Mouse (Mus musculus) midbrain, embryonic 12.5 days (tissue): ENCODE data around the gene Ltbr. TPM values are rescaled to one million over a fixed set of nuclear protein-coding genes. Genes with fewer than 3 reads are reported as not detected.
A peak's percentile ranks its signal among the peaks of the same experiment; 100 is the strongest.

Experiments used
- ATAC-seq: fragments of 200-750 bp; cut with Nextera tagmentation; 2 replicates; pipeline ENCODE4 v1.8.0; 2017; ENCODE audit warnings: low read depth, moderate TSS enrichment, moderate library complexity; ENCODE audit not compliant: low FRiP score
- H3K27ac ChIP-seq: fragments of 300-500 bp; sonication (generic); replicated peaks from 2 replicates; pipeline ENCODE4 v1.5.1; 2016; ENCODE audit warnings: mild to moderate bottlenecking
- H3K27me3 ChIP-seq: fragments of 300-500 bp; sonication (generic); 2 replicates; pipeline ENCODE4 v1.6.1; 2016; ENCODE audit warnings: mild to moderate bottlenecking
- H3K36me3 ChIP-seq: fragments of 300-500 bp; sonication (generic); 2 replicates; pipeline ENCODE4 v1.6.1; 2016
- H3K4me1 ChIP-seq: fragments of 300-500 bp; sonication (generic); 2 replicates; pipeline ENCODE4 v1.6.1; 2016
- H3K4me2 ChIP-seq: fragments of 300-500 bp; sonication (generic); replicated peaks from 2 replicates; pipeline ENCODE4 v1.6.1; 2016; ENCODE audit warnings: mild to moderate bottlenecking, moderate library complexity
- H3K4me3 ChIP-seq: fragments of 300-500 bp; sonication (generic); 2 replicates; pipeline ENCODE4 v1.5.1; 2016; ENCODE audit warnings: mild to moderate bottlenecking
- H3K9ac ChIP-seq: fragments of 300-500 bp; sonication (generic); replicated peaks from 2 replicates; pipeline ENCODE4 v1.6.1; 2016; ENCODE audit warnings: mild to moderate bottlenecking, moderate library complexity
- H3K9me3 ChIP-seq: fragments of 300-500 bp; sonication (generic); 2 replicates; pipeline ENCODE4 v1.6.1; 2016; ENCODE audit warnings: mild to moderate bottlenecking
- WGBS: fragments of 180-500 bp; shearing (Covaris S2); methylation state at CpG from one replicate; pipeline ENCODE4 v1.1.7; 2016; 5-methylcytosine and 5-hydroxymethylcytosine counted together
- polyA plus RNA-seq: library from polyadenylated mRNA; unstranded; fragments of >200 nt; fragmentation: Nextera tagmentation; extraction: Ambion mirVana; gene quantifications from 2 replicates; pipeline ENCODE4 v1.2.1, GENCODE M21; 2016

Ltbr gene
- polyA plus RNA-seq, 1 experiment from 2014 or later, result 20.2 TPM

DNA sequence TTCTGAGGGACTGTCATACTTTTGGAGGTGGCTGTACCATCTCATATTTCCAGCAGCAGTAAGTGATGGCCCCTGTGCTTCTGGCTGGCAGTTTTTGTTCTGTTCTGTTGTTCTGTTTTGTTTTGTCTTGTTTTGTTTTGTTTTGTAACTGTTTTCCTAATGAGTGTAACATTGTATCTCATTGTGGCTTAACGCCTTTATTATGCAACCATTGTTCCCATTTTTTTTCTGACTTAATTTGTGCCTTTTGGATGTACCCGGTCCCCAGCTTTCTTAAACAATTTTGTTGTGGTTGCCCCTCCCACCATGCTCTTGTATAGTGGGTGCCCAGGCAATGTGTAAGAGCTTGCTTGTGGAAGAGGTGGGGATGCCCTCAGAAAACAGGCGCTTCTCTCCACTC, 28.5 kb upstream of the Ltbr start:
- H3K36me3 ChIP-seq, result no peaks in the 10 kb centered on the region
- H3K4me2 ChIP-seq, result no peak overlapping the region
- no peak for ATAC-seq
- H3K27me3 ChIP-seq, result peaks cover 17% of the 10 kb centered on the region; the same call in 1 of the 2 replicates
- no peak overlapping the region for H3K27ac ChIP-seq
- no peak overlapping the region for H3K4me3 ChIP-seq
- H3K9me3 ChIP-seq, result no peaks in the 10 kb centered on the region
- H3K9ac ChIP-seq, result no peak overlapping the region
- no peaks in the 10 kb centered on the region for H3K4me1 ChIP-seq
- 63% methylated on average over 3 of the region's 3 CpGs for WGBS

DNA sequence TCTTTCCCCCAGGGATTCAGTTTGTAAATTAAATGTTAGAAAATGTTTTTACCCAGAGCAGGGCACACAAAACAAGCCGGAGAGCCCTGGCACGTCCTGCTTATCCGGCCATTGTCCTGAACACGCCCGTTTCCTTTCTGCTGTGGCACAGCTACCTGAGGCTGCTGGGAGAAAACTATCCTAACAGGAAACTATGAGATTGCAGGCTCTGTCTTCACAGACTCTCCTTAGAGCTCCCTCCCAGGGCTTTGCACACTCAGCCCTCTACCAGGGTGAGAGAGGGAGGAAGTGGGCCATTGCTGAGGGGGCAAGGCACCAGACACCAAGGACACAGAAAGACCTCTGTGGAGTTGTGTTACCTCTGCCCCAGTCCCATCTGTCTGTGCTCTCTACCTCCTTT, 26.6 kb upstream of the Ltbr start:
- H3K4me2 ChIP-seq, result no peak overlapping the region
- 0 out of 2 replicates have a peak overlapping the region, but pooled peaks have one; percentile 15 for H3K27ac ChIP-seq
- no peaks in the 10 kb centered on the region for H3K4me1 ChIP-seq
- no peaks in the 10 kb centered on the region for H3K9me3 ChIP-seq
- no peaks in the 10 kb centered on the region for H3K36me3 ChIP-seq
- ATAC-seq, result no peak
- peaks cover 17% of the 10 kb centered on the region; the same call in 1 of the 2 replicates for H3K27me3 ChIP-seq
- WGBS, result 76% methylated on average over 5 of the region's 5 CpGs
- no peak overlapping the region for H3K9ac ChIP-seq
- H3K4me3 ChIP-seq, result no peak overlapping the region

DNA sequence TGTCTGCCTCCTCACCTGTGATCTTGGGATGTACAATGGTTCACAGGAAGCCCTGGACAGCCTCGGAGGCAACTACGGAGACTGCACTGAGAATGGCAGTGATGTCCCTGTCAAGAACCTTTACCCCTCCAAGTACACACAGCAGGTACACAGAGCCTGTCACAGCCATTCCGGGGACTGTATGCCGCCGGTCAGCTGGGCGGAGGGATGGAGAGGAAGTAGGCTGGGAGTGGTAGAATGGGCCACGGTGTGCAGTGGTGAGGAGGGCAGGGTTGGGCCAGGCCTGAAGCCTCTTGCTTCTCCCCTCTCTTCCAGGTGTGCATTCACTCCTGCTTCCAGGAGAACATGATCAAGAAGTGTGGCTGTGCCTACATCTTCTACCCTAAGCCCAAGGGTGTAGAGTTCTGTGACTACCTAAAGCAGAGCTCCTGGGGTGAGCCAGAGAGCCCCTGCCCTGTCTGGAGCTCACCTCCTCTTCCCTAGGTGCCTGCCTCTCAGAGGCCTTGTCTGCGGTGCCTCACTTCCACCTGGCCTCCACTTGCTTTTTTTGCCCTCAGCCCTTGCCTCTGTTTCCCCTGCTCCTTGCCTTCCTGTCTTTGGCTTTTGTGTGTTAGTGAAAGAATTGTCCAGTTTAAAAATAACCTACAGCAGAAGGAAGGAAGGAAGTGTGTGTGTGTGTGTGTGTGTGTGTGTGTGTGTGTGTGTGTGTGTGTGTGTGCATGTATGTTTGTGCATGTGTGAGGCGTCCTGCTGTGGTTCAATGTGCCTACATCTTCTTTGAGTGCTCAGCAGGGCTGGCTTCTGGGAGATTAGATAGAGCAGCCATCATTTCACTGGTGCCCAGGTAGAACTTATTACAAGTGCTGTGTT, 25.3 kb upstream of the Ltbr start:
- Histone ChIP-seq H3K4me2 (no peak overlapping the region), H3K27ac (no peak overlapping the region), H3K4me3 (no peak overlapping the region), H3K9ac (no peak overlapping the region), H3K36me3 (no peaks in the 10 kb centered on the region), H3K27me3 (peaks cover 7% of the 10 kb centered on the region; the same call in 1 of the 2 replicates), H3K4me1 (no peaks in the 10 kb centered on the region), H3K9me3 (no peaks in the 10 kb centered on the region)
- no peak for ATAC-seq
- WGBS, result 82% methylated on average over 9 of the region's 9 CpGs

DNA sequence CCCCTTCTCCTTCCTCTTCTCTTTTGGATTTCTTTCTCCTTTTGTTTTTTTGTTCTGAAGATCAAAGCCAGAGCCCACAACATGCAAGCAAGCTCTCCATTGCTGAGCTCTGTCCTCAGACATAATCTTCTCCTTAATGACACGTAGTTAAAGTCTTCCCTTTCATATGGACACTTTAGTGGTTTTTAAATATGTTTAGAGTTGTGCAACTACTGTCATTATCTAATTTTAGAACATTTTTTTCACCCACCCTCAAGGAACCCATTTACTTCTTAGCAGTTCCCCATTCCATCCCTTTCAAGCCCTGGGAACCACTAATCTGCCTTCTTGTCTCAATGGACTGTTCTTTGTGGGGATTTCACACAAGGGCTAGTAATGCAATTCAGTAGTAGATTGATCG, 20.7 kb upstream of the Ltbr start:
- no peak for ATAC-seq
- H3K36me3 ChIP-seq, result no peaks in the 10 kb centered on the region
- WGBS, result 53% methylated on average over 2 of the region's 2 CpGs
- H3K27ac ChIP-seq, result no peak overlapping the region
- H3K4me1 ChIP-seq, result peaks cover 7% of the 10 kb centered on the region; the same call in 1 of the 2 replicates
- H3K9ac ChIP-seq, result no peak overlapping the region
- H3K4me3 ChIP-seq, result no peak overlapping the region
- no peak overlapping the region for H3K4me2 ChIP-seq
- H3K9me3 ChIP-seq, result no peaks in the 10 kb centered on the region
- H3K27me3 ChIP-seq, result 0 out of 2 replicates have a peak, but pooled peaks cover 8% of the 10 kb centered on the region

DNA sequence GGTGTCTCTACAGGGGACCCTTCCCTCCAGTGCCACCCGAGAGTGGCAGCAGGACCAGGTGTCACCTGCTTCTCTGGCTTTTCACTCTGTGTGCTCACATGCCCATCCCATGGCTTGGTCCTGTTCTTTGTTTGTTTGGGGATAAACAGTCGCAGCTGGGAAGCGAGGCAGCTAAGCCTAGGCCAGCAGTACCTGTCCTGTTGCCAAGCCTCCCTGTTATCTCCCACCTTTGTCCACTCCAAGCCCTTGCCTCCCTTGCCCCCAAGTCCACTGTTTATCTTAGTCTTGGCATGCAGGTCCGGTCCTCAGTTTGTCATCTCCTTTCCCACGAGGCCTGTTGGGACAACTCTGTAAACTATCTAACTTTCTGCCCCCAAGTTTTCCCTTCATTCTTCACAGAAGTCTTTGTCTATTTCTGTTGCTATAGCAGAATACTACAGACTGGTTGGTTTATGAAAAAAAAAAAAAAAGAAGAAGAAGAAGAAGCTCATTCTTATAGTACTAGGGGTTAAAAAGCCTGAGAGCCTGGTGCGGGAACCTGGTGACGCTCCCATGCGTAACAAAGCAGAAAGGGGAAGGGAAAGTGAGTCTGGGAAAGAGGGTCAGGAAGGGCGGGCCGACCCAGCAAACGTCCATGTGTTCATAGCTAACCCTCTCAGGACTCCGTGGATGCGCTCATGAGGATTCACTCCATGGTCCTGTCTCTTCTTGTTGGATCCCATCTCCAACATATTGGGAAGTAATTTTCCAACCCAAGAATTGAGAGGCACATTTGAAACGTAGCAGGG, 19.6 kb upstream of the Ltbr start:
- Histone ChIP-seq H3K4me3 (no peak overlapping the region), H3K27me3 (0 out of 2 replicates have a peak, but pooled peaks cover 8% of the 10 kb centered on the region), H3K27ac (no peak overlapping the region), H3K9me3 (no peaks in the 10 kb centered on the region), H3K4me2 (no peak overlapping the region), H3K9ac (no peak overlapping the region), H3K4me1 (peaks cover 7% of the 10 kb centered on the region; the same call in 1 of the 2 replicates), H3K36me3 (no peaks in the 10 kb centered on the region)
- no peak for ATAC-seq
- WGBS, result 78% methylated on average over 14 of the region's 14 CpGs

DNA sequence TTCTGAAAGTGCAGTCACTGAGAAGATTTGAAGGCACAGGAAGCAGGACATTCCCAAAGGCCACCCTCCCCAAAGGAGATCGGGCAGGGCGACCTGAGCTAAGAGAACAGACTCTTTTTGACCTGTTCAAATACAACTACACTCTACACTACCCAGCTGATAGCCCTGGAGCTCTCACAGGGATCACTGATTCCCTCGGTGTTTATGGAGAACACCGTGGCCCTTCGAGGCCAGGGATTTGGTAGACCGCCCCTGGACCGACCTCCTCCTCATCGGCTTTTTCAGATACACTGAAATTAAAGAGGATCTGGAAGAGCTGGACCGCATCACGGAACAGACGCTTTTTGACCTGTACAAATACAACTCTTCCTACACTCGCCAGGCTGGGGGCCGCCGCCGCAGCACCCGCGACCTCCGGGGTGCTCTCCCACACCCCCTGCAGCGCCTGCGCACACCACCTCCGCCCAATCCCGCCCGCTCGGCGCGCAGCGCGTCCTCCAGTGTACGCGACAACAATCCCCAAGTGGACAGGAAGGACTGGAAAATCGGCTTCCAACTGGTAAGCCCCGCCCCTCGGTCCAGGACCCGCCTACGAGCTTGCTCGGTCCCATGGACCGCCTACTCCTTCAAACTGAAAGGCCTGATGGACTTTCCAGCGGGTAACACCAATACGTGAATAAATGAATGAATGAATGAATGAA, 17.1 kb upstream of the Ltbr start:
- H3K4me1 ChIP-seq, result peaks cover 7% of the 10 kb centered on the region; the same call in 1 of the 2 replicates
- WGBS, result 1% methylated on average over 39 of the region's 39 CpGs

DNA sequence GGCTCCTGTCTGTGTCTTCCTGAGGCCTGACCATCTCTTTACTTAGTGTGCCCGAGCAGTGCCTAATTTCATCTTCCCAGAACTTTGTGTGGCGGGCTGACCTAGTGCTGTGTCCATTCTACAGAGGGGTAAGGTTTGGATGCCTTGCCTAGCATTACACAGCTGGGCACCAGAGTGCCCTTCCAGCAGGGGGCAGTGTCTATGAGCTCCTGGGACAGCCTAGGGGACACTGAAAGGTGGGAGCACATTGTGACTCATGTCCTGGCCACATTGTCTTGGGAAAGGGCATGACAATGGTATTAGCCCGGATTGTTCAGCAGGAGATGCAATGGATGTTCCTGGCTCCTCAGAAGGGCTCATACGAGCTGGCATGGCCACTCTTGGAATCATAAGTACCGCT, 14.6 kb upstream of the Ltbr start:
- peaks cover 11% of the 10 kb centered on the region; the same call in 1 of the 2 replicates for H3K27me3 ChIP-seq
- H3K4me3 ChIP-seq, result no peak overlapping the region
- no peaks in the 10 kb centered on the region for H3K36me3 ChIP-seq
- H3K27ac ChIP-seq, result no peak overlapping the region
- H3K9ac ChIP-seq, result no peak overlapping the region
- peaks cover 7% of the 10 kb centered on the region; the same call in 1 of the 2 replicates for H3K4me1 ChIP-seq
- WGBS, result 81% methylated on average over 5 of the region's 5 CpGs
- no peak for ATAC-seq
- no peak overlapping the region for H3K4me2 ChIP-seq
- no peaks in the 10 kb centered on the region for H3K9me3 ChIP-seq

More for the DNA sequence above, 17.1 kb upstream of the Ltbr start:
- no peaks in the 10 kb centered on the region for H3K36me3 ChIP-seq
- H3K4me3 ChIP-seq, result peak overlapping the region; percentile 49
- peak overlapping the region; percentile 62 for H3K9ac ChIP-seq
- H3K27ac ChIP-seq, result no peak overlapping the region
- ATAC-seq, result peak; percentile 84
- no peaks in the 10 kb centered on the region for H3K9me3 ChIP-seq
- H3K4me2 ChIP-seq, result peak overlapping the region; percentile 78
- 0 out of 2 replicates have a peak, but pooled peaks cover 4% of the 10 kb centered on the region for H3K27me3 ChIP-seq

DNA sequence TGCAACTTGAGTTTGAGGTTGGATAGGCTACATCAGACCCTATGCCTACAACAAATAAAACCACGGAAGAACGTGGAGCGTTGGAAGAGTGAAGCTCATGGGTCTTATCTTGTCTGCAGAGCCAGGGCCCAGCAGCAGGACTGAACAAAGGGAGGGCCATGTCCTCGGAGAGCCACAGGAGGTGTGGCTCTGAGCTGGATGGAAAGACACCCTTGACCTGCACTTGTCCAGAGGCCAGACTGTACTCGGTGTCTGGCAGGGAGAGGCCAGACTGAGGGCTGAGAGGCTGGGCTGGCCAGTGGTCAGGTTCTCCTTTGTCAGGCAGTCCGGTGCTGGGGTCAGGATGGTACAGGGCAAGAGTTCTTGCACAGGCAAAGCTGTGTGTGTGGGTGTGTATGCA, 11.7 kb upstream of the Ltbr start:
- ATAC-seq, result no peak
- 72% methylated on average over 6 of the region's 6 CpGs for WGBS
- Histone ChIP-seq H3K27me3 (peaks cover 36% of the 10 kb centered on the region), H3K4me1 (peaks cover 6% of the 10 kb centered on the region; the same call in 1 of the 2 replicates), H3K4me3 (no peak overlapping the region), H3K27ac (no peak overlapping the region), H3K4me2 (no peak overlapping the region), H3K36me3 (no peaks in the 10 kb centered on the region), H3K9ac (no peak overlapping the region), H3K9me3 (no peaks in the 10 kb centered on the region)

DNA sequence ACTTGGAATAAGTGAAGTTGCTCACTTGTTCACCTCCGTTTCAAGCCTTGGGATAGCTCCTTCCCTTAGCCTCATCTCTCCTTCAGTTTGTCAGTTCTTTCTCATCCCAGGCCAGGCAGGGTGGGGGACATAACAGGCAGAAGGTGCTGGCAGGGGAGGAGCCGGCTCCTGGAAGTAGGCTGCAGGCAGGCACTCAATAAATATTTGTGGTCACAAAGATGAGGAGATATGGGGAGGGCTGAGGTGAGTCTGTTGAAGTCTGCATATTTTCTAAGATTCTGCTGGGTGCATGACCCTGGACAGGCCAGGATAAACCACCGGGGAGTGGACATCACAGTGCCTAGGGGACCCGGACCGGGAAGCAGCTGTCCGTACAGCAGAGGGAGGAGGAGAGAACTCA, 9.9 kb upstream of the Ltbr start:
- no peaks in the 10 kb centered on the region for H3K36me3 ChIP-seq
- H3K4me2 ChIP-seq, result no peak overlapping the region
- H3K27ac ChIP-seq, result no peak overlapping the region
- peaks cover 54% of the 10 kb centered on the region for H3K27me3 ChIP-seq
- H3K9ac ChIP-seq, result no peak overlapping the region
- H3K4me3 ChIP-seq, result no peak overlapping the region
- no peak for ATAC-seq
- H3K4me1 ChIP-seq, result peaks cover 6% of the 10 kb centered on the region; the same call in 1 of the 2 replicates
- H3K9me3 ChIP-seq, result no peaks in the 10 kb centered on the region
- 78% methylated on average over 6 of the region's 6 CpGs for WGBS

DNA sequence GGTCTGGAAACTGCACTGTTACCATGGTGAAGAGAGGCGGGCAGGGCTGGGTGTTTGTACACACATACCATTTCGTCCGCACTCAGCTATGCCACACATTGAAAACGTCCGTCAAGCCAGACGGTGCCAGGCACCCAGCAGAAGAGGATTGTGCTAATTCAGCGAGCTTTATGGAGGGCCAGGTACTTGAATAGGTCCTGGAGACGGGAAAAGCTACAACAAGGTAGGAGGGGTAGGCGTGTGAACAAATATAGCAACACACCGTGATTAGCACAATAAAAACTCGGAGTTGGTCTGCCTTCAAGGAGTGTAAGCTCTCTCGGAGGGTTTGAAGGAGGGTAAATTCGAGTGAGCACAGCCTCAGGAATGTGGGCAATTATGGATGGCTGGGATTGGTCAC, 9.1 kb upstream of the Ltbr start:
- Histone ChIP-seq H3K27ac (no peak overlapping the region), H3K27me3 (peaks cover 57% of the 10 kb centered on the region), H3K4me3 (no peak overlapping the region), H3K4me2 (no peak overlapping the region), H3K9me3 (no peaks in the 10 kb centered on the region), H3K36me3 (no peaks in the 10 kb centered on the region), H3K9ac (no peak overlapping the region), H3K4me1 (peaks cover 6% of the 10 kb centered on the region; the same call in 1 of the 2 replicates)
- no peak for ATAC-seq
- WGBS, result 65% methylated on average over 13 of the region's 13 CpGs

DNA sequence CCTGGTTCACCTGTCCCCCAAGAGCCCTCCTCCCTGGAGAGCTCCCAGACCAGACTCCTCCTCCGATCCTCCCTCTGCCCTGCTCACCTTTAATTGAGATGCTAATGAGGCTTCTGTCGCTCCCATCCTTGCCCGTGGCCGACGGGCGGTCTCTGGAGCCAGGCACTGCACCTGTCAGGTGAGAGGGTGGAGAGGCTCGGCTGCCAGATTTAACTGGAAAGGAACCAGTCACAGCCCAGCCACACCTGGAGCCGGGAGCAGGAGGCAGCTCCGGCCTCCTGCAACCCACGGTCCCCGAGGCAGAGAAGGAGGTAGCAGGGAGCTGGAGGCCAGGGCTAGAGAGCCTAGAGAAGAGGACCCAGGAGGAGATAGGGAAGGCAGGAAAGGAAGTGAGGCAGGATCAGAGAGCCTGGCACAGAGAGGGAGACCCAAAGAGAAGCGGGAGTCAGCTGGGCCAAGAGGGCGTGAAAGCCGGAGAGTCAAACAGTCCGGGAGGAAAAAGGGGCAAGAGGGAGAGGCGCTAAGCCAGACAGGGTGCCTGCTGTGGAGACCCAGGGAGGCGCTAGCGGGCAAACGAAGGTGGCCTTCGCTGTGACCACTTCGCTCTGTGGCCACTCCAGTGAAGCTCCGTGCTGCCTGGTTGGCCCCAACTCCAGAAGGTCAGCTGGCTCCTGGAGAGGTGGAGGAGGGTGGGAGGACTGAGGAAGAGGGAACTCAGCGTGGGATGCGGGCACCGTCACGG, 7.6 kb upstream of the Ltbr start:
- no peak overlapping the region for H3K27ac ChIP-seq
- H3K36me3 ChIP-seq, result no peaks in the 10 kb centered on the region
- no peak for ATAC-seq
- WGBS, result 9% methylated on average over 26 of the region's 26 CpGs
- no peaks in the 10 kb centered on the region for H3K9me3 ChIP-seq
- no peak overlapping the region for H3K4me2 ChIP-seq
- no peak overlapping the region for H3K4me3 ChIP-seq
- peaks cover 59% of the 10 kb centered on the region for H3K27me3 ChIP-seq
- H3K9ac ChIP-seq, result no peak overlapping the region
- H3K4me1 ChIP-seq, result peaks cover 6% of the 10 kb centered on the region; the same call in 1 of the 2 replicates
